Mouse (Mus musculus) ES-E14 (cell line): ENCODE results near the gene Rpl36a-ps1. TPM values are rescaled to one million over a fixed set of nuclear protein-coding genes. Genes with fewer than 3 reads are reported as not detected.

Experiments used
- DNase-seq: peaks from one replicate; pipeline ENCODE4 v3.0.0-alpha.2; 2013; ENCODE audit warnings: low read depth, low spot score
- H3K27ac ChIP-seq: 2 replicates; pipeline ENCODE4 v1.5.1; 2012; ENCODE audit warnings: low read depth, mild to moderate bottlenecking, low read length, moderate library complexity, mixed read lengths; ENCODE audit not compliant: poor library complexity, insufficient read depth, severe bottlenecking
- H3K36me3 ChIP-seq: 2 replicates; pipeline ENCODE4 v1.6.1; 2012; ENCODE audit warnings: mild to moderate bottlenecking, low read length, moderate library complexity, mixed read lengths; ENCODE audit not compliant: control insufficient read depth, poor library complexity, insufficient read depth, severe bottlenecking
- H3K4me1 ChIP-seq, 2 experiments: fragments of 150-350 bp in 1 of 2; sonication (generic) in 1 of 2; 2 replicates each; pipeline ENCODE4 v1.6.1; 2012; ENCODE audit warnings: low read length in 2 of 2, mild to moderate bottlenecking in 1 of 2, mixed read lengths in 1 of 2; ENCODE audit not compliant: control insufficient read depth in 2 of 2, insufficient read depth in 2 of 2, poor library complexity in 1 of 2
- H3K4me3 ChIP-seq, 2 experiments: fragments of 150-350 bp in 1 of 2; sonication (generic) in 1 of 2; 2 replicates each; pipeline ENCODE4 v1.5.1; 2012; ENCODE audit warnings: low read length in 2 of 2, low read depth in 1 of 2, mild to moderate bottlenecking in 1 of 2, mixed read lengths in 1 of 2; ENCODE audit not compliant: insufficient read depth in 1 of 2, poor library complexity in 1 of 2, severe bottlenecking in 1 of 2
- H3K9ac ChIP-seq: 2 replicates; pipeline ENCODE4 v1.6.1; 2012; ENCODE audit warnings: low read depth, mild to moderate bottlenecking, low read length, mixed read lengths; ENCODE audit not compliant: poor library complexity, insufficient read depth, severe bottlenecking
- H3K9me3 ChIP-seq: fragments of 150-350 bp; sonication (generic); 2 replicates; pipeline ENCODE4 v1.6.1; 2012; ENCODE audit warnings: low read depth, mild to moderate bottlenecking, low read length; ENCODE audit not compliant: control insufficient read depth, insufficient read depth
- CHD2 ChIP-seq: IDR thresholded peaks from 2 replicates; pipeline ENCODE4 v1.6.1; 2014; ENCODE audit warnings: mild to moderate bottlenecking, low read depth, low read length, inconsistent platforms
- HCFC1 ChIP-seq: IDR thresholded peaks from 2 replicates; pipeline ENCODE4 v1.6.1; 2012; ENCODE audit warnings: low read length, inconsistent platforms, borderline replicate concordance; ENCODE audit not compliant: insufficient read depth
- MAFK ChIP-seq: IDR thresholded peaks from 2 replicates; pipeline ENCODE4 v1.6.1; 2014; ENCODE audit warnings: mild to moderate bottlenecking, low read depth, low read length, inconsistent platforms; ENCODE audit not compliant: insufficient read depth
- ZC3H11A ChIP-seq: IDR thresholded peaks from 2 replicates; pipeline ENCODE4 v1.6.1; 2012; ENCODE audit warnings: low read depth, mild to moderate bottlenecking, inconsistent platforms, low read length, borderline replicate concordance
- ZNF384 ChIP-seq: IDR thresholded peaks from 2 replicates; pipeline ENCODE4 v1.6.1; 2012; ENCODE audit warnings: low read depth, low read length, inconsistent platforms
- in situ Hi-C, 2 experiments: fragments of 600-800 bp; cut with MboI; formaldehyde crosslinking; loops; one replicate each; pipeline ENCODE4 v1.15.1; 2025; ENCODE audit warnings: low sequenced_read_pairs in 2 of 2, inconsistent platforms in 1 of 2; ENCODE audit not compliant: unreplicated experiment in 2 of 2
- total RNA-seq: library from RNA; depleted of rRNA; stranded (reverse); fragments of 300-350 nt; gene quantifications from 2 replicates; pipeline ENCODE4 v1.2.3, GENCODE M21; 2012; rRNA removed

The Rpl36a-ps1 gene
- total RNA-seq, 1 experiment: 51.0 TPM

- H3K4me1 ChIP-seq: no peaks in the 10 kb centered on the region
- H3K9me3 ChIP-seq: no peaks in the 10 kb centered on the region
- H3K4me3 ChIP-seq: no peak overlapping the region
- no peaks in the 10 kb centered on the region for H3K36me3 ChIP-seq
- DNase-seq: no peak
- TF ChIP-seq ZNF384 (no peak), ZC3H11A (no peak), HCFC1 (no peak), MAFK (no peak), CHD2 (no peak)
- in situ Hi-C loops: no loop called here
- H3K9ac ChIP-seq: no peak overlapping the region
- H3K27ac ChIP-seq: no peak overlapping the region
Measured at GRCm38 (mm10) chr14:98951626-98952290, 42.4 kb downstream of the Rpl36a-ps1 start.

Other genes starting within 250 kb of the Rpl36a-ps1 start
- gene Mzt1, start 51.8 kb upstream of the Rpl36a-ps1 start, total RNA-seq: 18.5 and 20.3 TPM in 2 replicates
- gene Bora, start 51.9 kb upstream of the Rpl36a-ps1 start, total RNA-seq: 18.0 and 29.3 TPM in 2 replicates
- 12.9 and 15.5 TPM in 2 replicates for gene Pibf1, start 105.1 kb upstream of the Rpl36a-ps1 start, total RNA-seq
- gene Dis3, start 105.5 kb upstream of the Rpl36a-ps1 start, total RNA-seq: 42.4 and 45.2 TPM in 2 replicates